Mouse (Mus musculus): ENCODE results near the gene Pspn.

The Pspn gene

GRCm38 (mm10) chr17:56999968-57000609 is at the start of gene Pspn:
TSS of gene Pspn (minus strand) at chr17:57000018.
- no peak for DNase-seq (ENCODE audit: low spot score in 2 of 2)

- DNase-seq (ENCODE audit: low spot score in 2 of 2), result no peak
Observed at GRCm38 (mm10) chr17:57048816-57049215, 49.0 kb upstream of the Pspn start.

- no peak for DNase-seq (ENCODE audit: low spot score in 2 of 2)
Observed at GRCm38 (mm10) chr17:57047406-57047805, 47.6 kb upstream of the Pspn start.

GRCm38 (mm10) chr17:57041554-57041953 is 41.7 kb upstream of the Pspn start, which contains the start of gene Slc25a41:
TSS of gene Slc25a41 (minus strand) at chr17:57041654.
- peak in 1 of 2 experiments; percentile 49 for DNase-seq (ENCODE audit: low spot score in 2 of 2)

- DNase-seq (ENCODE audit: low spot score in 2 of 2), result no peak
Observed at GRCm38 (mm10) chr17:57038978-57039377, 39.2 kb upstream of the Pspn start.

GRCm38 (mm10) chr17:57032854-57033253 is 33.0 kb upstream of the Pspn start:
- no peak for DNase-seq (ENCODE audit: low spot score in 2 of 2)

GRCm38 (mm10) chr17:57031661-57032420 is 32.0 kb upstream of the Pspn start:
- DNase-seq (ENCODE audit: low spot score in 2 of 2), result peak; percentile 99

GRCm38 (mm10) chr17:57030931-57031660 is 31.3 kb upstream of the Pspn start, which contains the start of gene Khsrp:
TSS of gene Khsrp (minus strand) at chr17:57031522.
- DNase-seq (ENCODE audit: low spot score in 2 of 2), result peak in 1 of 2 experiments; percentile 49

- no peak for DNase-seq (ENCODE audit: low spot score in 2 of 2)
Observed at GRCm38 (mm10) chr17:57029691-57030090, 29.9 kb upstream of the Pspn start.

GRCm38 (mm10) chr17:57027471-57027870 is 27.7 kb upstream of the Pspn start:
- DNase-seq (ENCODE audit: low spot score in 2 of 2), result no peak

- no peak for DNase-seq (ENCODE audit: low spot score in 2 of 2)
Observed at GRCm38 (mm10) chr17:57020960-57021359, 21.1 kb upstream of the Pspn start.

GRCm38 (mm10) chr17:57019693-57020092 is 19.9 kb upstream of the Pspn start:
- DNase-seq (ENCODE audit: low spot score in 2 of 2), result no peak

GRCm38 (mm10) chr17:57012245-57012795 is 12.5 kb upstream of the Pspn start:
- DNase-seq (ENCODE audit: low spot score in 2 of 2), result no peak

GRCm38 (mm10) chr17:57011236-57012141 is 11.7 kb upstream of the Pspn start, which contains the start of the genes Gtf2f1 and Gm17949:
TSS of gene Gtf2f1 (minus strand) at chr17:57011288.
TSS of gene Gm17949 (plus strand) at chr17:57011469.
- DNase-seq (ENCODE audit: low spot score in 2 of 2), result peak; percentile 92 to 94

- DNase-seq (ENCODE audit: low spot score in 2 of 2), result no peak
Observed at GRCm38 (mm10) chr17:57010911-57011235, 11.1 kb upstream of the Pspn start.

GRCm38 (mm10) chr17:57007137-57007905 is 7.5 kb upstream of the Pspn start:
- DNase-seq (ENCODE audit: low spot score in 2 of 2), result no peak

- no peak for DNase-seq (ENCODE audit: low spot score in 2 of 2)
Observed at GRCm38 (mm10) chr17:57003994-57004393, 4.2 kb upstream of the Pspn start.

- no peak for DNase-seq (ENCODE audit: low spot score in 2 of 2)
Observed at GRCm38 (mm10) chr17:57001228-57001627, 1.4 kb upstream of the Pspn start.

- DNase-seq (ENCODE audit: low spot score in 2 of 2), result no peak
Observed at GRCm38 (mm10) chr17:56999414-56999813, 404 bp downstream of the Pspn start.

GRCm38 (mm10) chr17:56997029-56997667 is 2.7 kb downstream of the Pspn start, which contains the start of gene Alkbh7:
TSS of gene Alkbh7 (plus strand) at chr17:56997339.
- peak; percentile 93 for DNase-seq (ENCODE audit: low spot score in 2 of 2)

Data from urinary bladder, postnatal 4 days (tissue).